Mouse (Mus musculus): ENCODE data around the gene Nt5e. TPM values are rescaled to one million over a fixed set of nuclear protein-coding genes. Genes with fewer than 3 reads are reported as not detected.

Nt5e gene
- polyA plus RNA-seq, 1 experiment from 2014 or later = 1.1 TPM

DNA sequence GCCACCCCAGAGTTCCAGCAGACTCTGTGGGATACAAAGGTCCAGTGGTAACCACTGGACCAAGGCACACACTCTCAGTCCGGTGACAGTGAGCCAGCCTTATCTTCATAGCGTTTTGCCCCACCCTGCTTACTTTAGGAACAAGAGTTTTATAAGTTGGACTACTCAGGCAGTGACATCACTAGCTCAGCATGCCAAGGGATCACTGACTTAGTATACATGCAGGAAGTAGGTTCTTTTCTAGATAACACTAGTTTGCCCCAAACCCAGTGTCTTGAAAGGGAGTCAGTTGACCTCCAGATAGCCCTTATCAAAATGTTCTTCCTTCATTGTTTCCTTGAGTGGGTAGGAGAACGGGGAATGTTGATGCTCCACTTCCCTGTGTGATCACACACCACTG, 2.4 kb upstream of the Nt5e start:
- H3K27me3 ChIP-seq (ENCODE audit: low read depth, poor library complexity, severe bottlenecking) = peaks cover 43% of the 10 kb centered on the region
- H3K4me1 ChIP-seq = peaks cover 23% of the 10 kb centered on the region
- no peaks in the 10 kb centered on the region for H3K36me3 ChIP-seq
- DNase-seq (ENCODE audit: low spot score) = no peak
- no peaks in the 10 kb centered on the region; the same call in 1 of the 2 replicates for H3K9me3 ChIP-seq (replicated peaks)
- WGBS = 85% methylated on average over 3 of the region's 3 CpGs
- H3K27ac ChIP-seq (replicated peaks) = no peak overlapping the region
- no peak overlapping the region for H3K4me3 ChIP-seq

DNA sequence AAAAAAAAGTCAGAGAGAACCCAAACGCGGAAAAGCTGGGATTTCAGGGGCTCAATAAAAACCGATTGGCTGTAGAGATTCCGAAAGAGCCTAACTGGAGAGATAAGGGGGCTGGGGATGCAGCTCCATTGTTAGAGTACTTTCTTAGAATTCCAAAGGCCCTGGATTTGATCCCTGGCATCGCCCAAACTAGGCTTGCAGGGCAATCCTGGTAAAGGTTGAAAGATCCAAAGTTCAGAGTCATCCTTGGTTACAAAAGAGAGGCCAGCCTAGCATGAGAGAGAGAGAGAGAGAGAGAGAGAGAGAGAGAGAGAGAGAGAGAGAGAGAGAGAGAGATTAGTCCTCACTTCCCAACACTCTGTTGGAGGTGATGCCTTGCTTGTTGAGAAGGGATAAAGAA, 1.7 kb downstream of the Nt5e start:
- no peaks in the 10 kb centered on the region for H3K36me3 ChIP-seq
- H3K4me1 ChIP-seq = peaks cover 35% of the 10 kb centered on the region
- no peak overlapping the region for H3K4me3 ChIP-seq
- DNase-seq (ENCODE audit: low spot score) = no peak
- H3K9me3 ChIP-seq (replicated peaks) = no peaks in the 10 kb centered on the region; the same call in 1 of the 2 replicates
- H3K27me3 ChIP-seq (ENCODE audit: low read depth, poor library complexity, severe bottlenecking) = peaks cover 66% of the 10 kb centered on the region
- H3K27ac ChIP-seq (replicated peaks) = no peak overlapping the region
- WGBS = 6% methylated on average over 5 of the region's 5 CpGs

DNA sequence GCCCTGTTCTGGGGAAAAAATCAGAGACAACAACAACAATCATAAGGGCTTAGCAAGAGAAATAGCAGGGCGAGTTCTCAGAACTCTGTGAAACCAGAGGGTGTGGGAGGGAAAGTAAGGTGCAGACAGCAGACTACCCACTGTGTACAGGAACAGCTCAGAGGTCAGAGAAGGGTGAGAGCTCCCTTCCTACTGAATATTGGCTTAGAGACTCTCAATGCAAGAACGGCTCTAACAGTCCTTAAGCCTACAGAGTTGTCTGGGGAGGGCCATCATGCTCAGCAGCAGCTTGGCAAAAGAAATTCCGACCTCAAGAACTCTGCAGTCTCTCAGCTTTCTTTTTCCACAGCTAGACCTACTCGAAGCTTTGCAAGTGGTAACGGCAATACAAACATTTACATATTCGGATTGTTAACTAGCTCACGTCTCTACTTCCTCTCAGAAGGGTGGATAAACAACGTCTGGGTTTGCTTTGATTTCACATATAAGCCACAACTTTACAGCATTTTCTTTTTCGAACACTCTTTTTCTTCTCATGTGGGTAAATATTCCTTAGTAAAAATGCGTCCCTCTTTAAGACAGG, 2.3 kb downstream of the Nt5e start:
- WGBS = 38% methylated on average over 10 of the region's 10 CpGs
- peaks cover 35% of the 10 kb centered on the region for H3K4me1 ChIP-seq
- no peak overlapping the region for H3K27ac ChIP-seq (replicated peaks)
- DNase-seq (ENCODE audit: low spot score) = no peak
- no peaks in the 10 kb centered on the region for H3K36me3 ChIP-seq
- H3K4me3 ChIP-seq = no peak overlapping the region
- peaks cover 68% of the 10 kb centered on the region for H3K27me3 ChIP-seq (ENCODE audit: low read depth, poor library complexity, severe bottlenecking)
- H3K9me3 ChIP-seq (replicated peaks) = no peaks in the 10 kb centered on the region

DNA sequence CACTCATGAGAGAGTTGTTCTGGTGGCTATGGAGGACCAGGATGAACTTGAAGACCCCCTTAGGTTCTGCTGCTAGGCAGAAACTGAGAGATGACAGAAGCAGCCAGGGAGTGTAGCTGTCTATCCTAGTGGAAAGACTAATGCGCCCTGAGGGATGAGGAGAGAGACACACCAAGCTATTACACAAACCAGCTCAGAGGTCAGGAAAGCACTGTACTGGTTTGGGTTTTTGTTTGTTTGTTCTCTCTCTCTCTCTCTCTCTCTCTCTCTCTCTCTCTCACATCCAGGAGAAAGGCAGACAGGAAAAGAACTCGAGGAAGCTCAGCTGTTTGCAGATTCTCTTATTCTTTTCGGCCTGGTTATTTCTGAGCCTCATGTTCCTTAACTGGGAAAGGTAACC, 3.3 kb downstream of the Nt5e start:
- H3K36me3 ChIP-seq = no peaks in the 10 kb centered on the region
- no peak overlapping the region for H3K4me3 ChIP-seq
- no peak for DNase-seq (ENCODE audit: low spot score)
- H3K27me3 ChIP-seq (ENCODE audit: low read depth, poor library complexity, severe bottlenecking) = peaks cover 67% of the 10 kb centered on the region
- H3K4me1 ChIP-seq = peaks cover 35% of the 10 kb centered on the region
- no peak overlapping the region for H3K27ac ChIP-seq (replicated peaks)
- H3K9me3 ChIP-seq (replicated peaks) = no peaks in the 10 kb centered on the region
- WGBS = 69% methylated on average over 3 of the region's 3 CpGs

DNA sequence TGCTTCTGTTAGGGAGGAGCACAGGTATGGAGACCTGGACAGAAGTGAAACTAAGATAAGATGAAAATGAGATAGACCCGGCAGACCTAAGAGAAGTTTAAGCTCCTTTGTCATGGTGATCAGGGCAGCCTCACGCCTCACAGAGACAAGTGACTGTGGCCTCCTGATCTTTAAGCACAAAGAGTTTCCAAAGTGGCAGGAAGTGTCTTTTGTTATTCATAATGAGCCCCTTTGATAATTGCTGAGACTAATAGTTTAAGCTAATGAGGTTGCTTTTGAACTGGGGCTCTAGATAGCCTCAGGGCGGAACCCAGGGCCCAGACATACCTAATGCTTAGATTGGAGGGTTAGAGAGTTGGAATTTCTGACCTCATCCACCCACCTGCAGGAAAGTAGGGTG, 5.5 kb downstream of the Nt5e start:
- no peaks in the 10 kb centered on the region for H3K36me3 ChIP-seq
- H3K4me3 ChIP-seq = no peak overlapping the region
- H3K27me3 ChIP-seq (ENCODE audit: low read depth, poor library complexity, severe bottlenecking) = peaks cover 50% of the 10 kb centered on the region
- peaks cover 28% of the 10 kb centered on the region for H3K4me1 ChIP-seq
- no peaks in the 10 kb centered on the region for H3K9me3 ChIP-seq (replicated peaks)
- H3K27ac ChIP-seq (replicated peaks) = no peak overlapping the region
- DNase-seq (ENCODE audit: low spot score) = no peak
- WGBS = 18% methylated on average over 3 of the region's 3 CpGs

DNA sequence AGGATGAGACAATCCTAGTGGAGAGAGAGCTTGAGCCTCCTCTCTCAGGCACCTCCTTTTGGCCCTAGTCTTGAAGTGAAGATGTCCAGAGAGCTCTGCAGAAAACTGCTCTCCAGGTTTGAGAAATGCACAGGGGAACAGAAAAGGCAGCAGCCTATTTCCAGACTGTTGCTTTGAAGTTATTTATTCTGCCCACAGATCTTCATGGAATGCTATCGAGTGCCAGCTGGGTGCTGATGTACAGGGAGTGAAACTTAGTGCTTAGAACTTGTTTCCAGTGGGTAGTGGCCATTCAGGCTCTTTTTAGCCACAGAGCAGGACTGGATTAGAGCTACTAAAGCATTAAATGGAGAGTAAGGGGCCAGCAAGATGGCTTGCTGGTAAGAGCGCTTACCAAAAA, 8.8 kb downstream of the Nt5e start:
- Histone ChIP-seq H3K27ac (replicated peaks) (no peak overlapping the region), H3K27me3 (ENCODE audit: low read depth, poor library complexity, severe bottlenecking) (peaks cover 16% of the 10 kb centered on the region), H3K4me3 (no peak overlapping the region), H3K9me3 (replicated peaks) (no peaks in the 10 kb centered on the region), H3K36me3 (no peaks in the 10 kb centered on the region), H3K4me1 (peaks cover 11% of the 10 kb centered on the region)
- 83% methylated on average over 1 of the region's 2 CpGs for WGBS
- DNase-seq (ENCODE audit: low spot score) = no peak

DNA sequence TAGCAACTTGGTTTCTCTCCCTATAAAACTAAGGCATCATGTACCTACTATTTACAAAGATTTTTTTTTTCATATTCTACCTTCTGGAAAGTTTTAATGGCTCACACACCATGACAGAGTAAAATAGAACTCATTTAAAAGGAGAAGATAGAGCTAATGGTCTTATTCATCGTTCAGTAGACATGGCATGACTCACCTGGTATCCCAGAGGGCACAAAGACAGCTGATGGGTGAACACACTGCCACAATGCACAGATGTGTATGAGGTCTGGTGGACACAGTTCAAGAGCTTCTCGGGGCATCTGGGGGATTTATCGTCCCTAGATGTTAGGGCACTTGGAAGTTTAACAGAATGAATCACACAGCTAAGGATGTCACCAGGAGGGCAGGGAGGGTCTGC, 13.8 kb downstream of the Nt5e start:
- H3K4me3 ChIP-seq = no peak overlapping the region
- 85% methylated on average over 3 of the region's 3 CpGs for WGBS
- no peak overlapping the region for H3K27ac ChIP-seq (replicated peaks)
- H3K4me1 ChIP-seq = peaks cover 4% of the 10 kb centered on the region; the same call in 1 of the 2 replicates
- no peaks in the 10 kb centered on the region for H3K27me3 ChIP-seq (ENCODE audit: low read depth, poor library complexity, severe bottlenecking)
- no peaks in the 10 kb centered on the region for H3K9me3 ChIP-seq (replicated peaks)
- DNase-seq (ENCODE audit: low spot score) = no peak
- no peaks in the 10 kb centered on the region for H3K36me3 ChIP-seq

DNA sequence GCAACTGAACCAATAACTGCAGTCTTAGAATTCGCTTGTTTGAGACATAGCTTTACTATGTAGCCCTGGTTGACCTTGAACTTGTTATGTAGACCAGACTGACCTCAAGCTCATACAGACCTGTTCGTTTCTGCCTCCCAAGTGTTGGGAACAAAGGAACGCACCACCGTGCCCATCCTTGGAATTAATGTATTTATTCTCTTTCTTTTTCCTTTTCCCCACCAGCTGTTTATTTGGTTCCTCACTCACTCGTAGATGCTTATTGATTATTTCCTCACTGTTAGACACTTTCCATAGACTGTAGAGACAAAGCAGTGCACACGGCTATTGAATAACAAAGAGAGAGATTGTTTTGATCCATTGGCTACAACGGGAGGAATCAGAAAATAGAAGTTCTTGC, 15.2 kb downstream of the Nt5e start:
- WGBS = 63% methylated on average over 7 of the region's 7 CpGs
- Histone ChIP-seq H3K4me1 (peaks cover 4% of the 10 kb centered on the region; the same call in 1 of the 2 replicates), H3K36me3 (no peaks in the 10 kb centered on the region), H3K9me3 (replicated peaks) (no peaks in the 10 kb centered on the region), H3K4me3 (no peak overlapping the region), H3K27me3 (ENCODE audit: low read depth, poor library complexity, severe bottlenecking) (no peaks in the 10 kb centered on the region), H3K27ac (replicated peaks) (no peak overlapping the region)
- DNase-seq (ENCODE audit: low spot score) = no peak

DNA sequence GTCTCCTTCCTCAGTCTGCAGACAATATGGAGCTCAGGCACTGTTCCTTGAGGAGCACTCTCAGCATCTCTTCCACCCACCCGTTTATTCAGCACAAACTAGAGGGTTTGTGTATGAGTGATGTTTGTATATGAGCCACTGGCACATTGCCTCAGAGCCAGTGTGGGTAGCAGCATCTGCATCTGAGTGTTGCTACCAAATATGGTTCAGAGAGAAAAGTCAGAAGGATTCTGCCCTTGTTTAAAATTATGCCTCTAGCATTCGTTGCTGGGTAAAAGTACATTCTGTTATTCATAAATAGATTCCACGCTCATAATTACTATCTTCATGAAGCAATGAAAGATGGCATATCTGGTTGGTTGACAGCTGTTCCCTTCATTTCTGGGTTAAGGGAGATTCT, 15.7 kb downstream of the Nt5e start:
- H3K4me1 ChIP-seq = peaks cover 4% of the 10 kb centered on the region; the same call in 1 of the 2 replicates

DNA sequence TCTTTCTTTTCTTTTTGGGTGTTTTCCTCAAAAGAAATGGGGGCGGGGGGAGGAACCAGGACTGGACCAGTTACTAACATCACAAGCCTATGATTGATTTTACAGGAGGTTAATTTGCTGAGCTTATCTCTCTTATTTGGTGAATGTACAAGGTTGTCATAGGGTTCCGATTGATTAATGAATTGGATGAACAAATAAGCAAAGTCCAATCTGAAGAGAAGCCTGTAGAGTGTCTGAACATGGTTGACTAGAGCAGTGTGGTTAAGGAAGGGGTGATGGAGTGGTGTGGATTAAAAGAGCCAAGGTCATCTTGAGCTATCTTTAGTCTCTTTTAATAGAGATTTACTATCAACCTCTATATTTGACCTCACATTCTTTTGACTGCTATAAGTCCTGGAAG, 17.4 kb downstream of the Nt5e start:
- 92% methylated on average over 2 of the region's 2 CpGs for WGBS
- Histone ChIP-seq H3K4me3 (no peak overlapping the region), H3K27me3 (ENCODE audit: low read depth, poor library complexity, severe bottlenecking) (no peaks in the 10 kb centered on the region), H3K9me3 (replicated peaks) (no peaks in the 10 kb centered on the region), H3K27ac (replicated peaks) (no peak overlapping the region), H3K4me1 (peaks cover 4% of the 10 kb centered on the region; the same call in 1 of the 2 replicates), H3K36me3 (no peaks in the 10 kb centered on the region)
- DNase-seq (ENCODE audit: low spot score) = no peak

More for the DNA sequence above, 15.7 kb downstream of the Nt5e start:
- H3K36me3 ChIP-seq = no peaks in the 10 kb centered on the region
- no peak for DNase-seq (ENCODE audit: low spot score)
- no peak overlapping the region for H3K27ac ChIP-seq (replicated peaks)
- no peak overlapping the region for H3K4me3 ChIP-seq
- no peaks in the 10 kb centered on the region for H3K9me3 ChIP-seq (replicated peaks)
- no peaks in the 10 kb centered on the region for H3K27me3 ChIP-seq (ENCODE audit: low read depth, poor library complexity, severe bottlenecking)
- 85% methylated on average over 3 of the region's 3 CpGs for WGBS

DNA sequence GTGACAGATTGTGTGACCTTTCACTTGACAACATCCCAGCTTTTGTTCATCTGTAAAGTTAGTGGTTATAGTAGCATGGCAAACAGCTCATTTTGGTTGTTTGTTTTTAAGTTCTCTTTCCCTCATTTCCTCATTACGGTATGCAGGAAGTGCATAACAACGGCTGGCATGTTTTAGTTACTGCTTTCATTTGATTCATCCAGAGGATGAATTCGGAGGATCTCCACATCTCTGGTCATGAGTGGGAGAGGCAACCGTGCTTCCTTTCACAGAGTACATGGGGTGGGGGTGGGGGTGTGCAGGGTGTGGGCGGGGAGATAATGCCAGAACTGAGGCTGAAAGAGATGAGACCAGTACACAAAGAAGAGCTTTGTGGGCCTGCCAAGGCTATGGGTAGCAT, 19.9 kb downstream of the Nt5e start:
- WGBS = 76% methylated on average over 5 of the region's 5 CpGs

DNA sequence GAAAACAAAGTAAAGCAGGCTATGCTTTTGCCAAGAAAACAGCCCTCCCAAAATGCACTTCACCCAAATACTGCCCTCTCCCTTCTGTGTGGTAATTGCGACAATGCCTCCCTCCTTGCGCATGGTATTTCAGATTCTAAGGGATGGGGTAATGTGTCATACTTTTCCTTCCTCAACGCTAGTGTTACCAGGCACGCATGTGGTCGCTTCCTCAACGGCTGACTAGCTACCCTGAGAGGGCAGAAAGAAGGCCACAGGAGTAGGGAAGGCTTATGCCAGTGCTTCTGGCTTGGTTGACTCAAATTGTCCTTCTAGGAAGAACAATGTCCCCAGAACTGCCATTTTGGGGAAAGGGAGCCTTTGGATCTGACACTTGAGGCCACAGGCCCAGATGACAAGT, 21.6 kb downstream of the Nt5e start:
- Histone ChIP-seq H3K4me1 (peaks cover 4% of the 10 kb centered on the region), H3K9me3 (replicated peaks) (no peaks in the 10 kb centered on the region), H3K36me3 (no peaks in the 10 kb centered on the region), H3K27me3 (ENCODE audit: low read depth, poor library complexity, severe bottlenecking) (no peaks in the 10 kb centered on the region), H3K27ac (replicated peaks) (no peak overlapping the region), H3K4me3 (no peak overlapping the region)
- DNase-seq (ENCODE audit: low spot score) = no peak
- WGBS = 92% methylated on average over 6 of the region's 6 CpGs

More for the DNA sequence above, 19.9 kb downstream of the Nt5e start:
- H3K9me3 ChIP-seq (replicated peaks) = no peaks in the 10 kb centered on the region
- no peak overlapping the region for H3K27ac ChIP-seq (replicated peaks)
- H3K4me1 ChIP-seq = peaks cover 4% of the 10 kb centered on the region; the same call in 1 of the 2 replicates
- no peaks in the 10 kb centered on the region for H3K36me3 ChIP-seq
- no peak for DNase-seq (ENCODE audit: low spot score)
- H3K27me3 ChIP-seq (ENCODE audit: low read depth, poor library complexity, severe bottlenecking) = no peaks in the 10 kb centered on the region
- no peak overlapping the region for H3K4me3 ChIP-seq

DNA sequence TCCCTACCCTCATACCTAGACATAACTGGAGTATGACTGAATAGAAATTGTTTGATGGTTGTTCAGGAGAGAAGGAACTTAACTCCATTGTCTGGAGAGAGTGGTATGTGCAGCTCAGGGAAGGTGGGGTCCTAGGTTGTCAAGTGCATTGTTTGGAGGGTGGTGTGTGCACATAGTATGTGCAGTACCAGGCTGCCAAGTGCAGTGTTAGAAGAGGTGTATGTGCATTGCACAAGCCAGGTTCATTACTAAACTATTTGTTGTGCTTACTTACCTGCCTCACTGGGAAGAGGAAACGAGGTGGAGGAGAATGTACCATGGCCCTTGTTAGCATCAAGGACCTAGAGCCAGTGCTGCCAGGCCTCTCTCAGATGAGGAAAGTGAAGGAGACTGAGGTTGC, 23.3 kb downstream of the Nt5e start:
- DNase-seq (ENCODE audit: low spot score) = no peak

DNA sequence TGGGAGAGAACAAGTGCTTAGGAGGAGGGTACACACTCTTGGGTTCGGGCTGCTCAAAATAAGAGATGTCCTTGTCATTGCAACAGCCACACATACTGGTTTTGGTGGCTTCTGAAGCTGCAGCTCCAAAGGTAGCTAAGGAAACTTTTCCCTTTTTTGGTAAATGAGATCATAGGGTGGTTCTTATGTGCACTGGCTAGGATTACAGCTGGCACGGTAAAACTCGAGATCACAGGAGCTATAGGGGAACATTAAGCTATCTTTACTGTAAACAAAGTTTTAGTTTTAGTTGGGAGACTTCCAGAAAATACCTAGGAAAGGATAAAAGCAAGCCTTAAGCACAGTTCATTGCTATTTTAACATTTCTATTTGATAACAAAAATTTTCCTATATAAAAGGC, 24.2 kb downstream of the Nt5e start:
- H3K4me3 ChIP-seq = no peak overlapping the region
- peaks cover 4% of the 10 kb centered on the region for H3K4me1 ChIP-seq
- no peaks in the 10 kb centered on the region for H3K27me3 ChIP-seq (ENCODE audit: low read depth, poor library complexity, severe bottlenecking)
- 81% methylated on average over 3 of the region's 3 CpGs for WGBS
- H3K27ac ChIP-seq (replicated peaks) = no peak overlapping the region
- DNase-seq (ENCODE audit: low spot score) = no peak
- no peaks in the 10 kb centered on the region for H3K36me3 ChIP-seq
- H3K9me3 ChIP-seq (replicated peaks) = no peaks in the 10 kb centered on the region

More for the DNA sequence above, 23.3 kb downstream of the Nt5e start:
- H3K36me3 ChIP-seq = no peaks in the 10 kb centered on the region
- peaks cover 4% of the 10 kb centered on the region for H3K4me1 ChIP-seq
- 83% methylated on average over 1 of the region's 1 CpGs for WGBS
- no peak overlapping the region for H3K27ac ChIP-seq (replicated peaks)
- no peaks in the 10 kb centered on the region for H3K9me3 ChIP-seq (replicated peaks)
- H3K4me3 ChIP-seq = no peak overlapping the region
- no peaks in the 10 kb centered on the region for H3K27me3 ChIP-seq (ENCODE audit: low read depth, poor library complexity, severe bottlenecking)

Measured in midbrain, embryonic 10.5 days (tissue).